Mouse (Mus musculus) lung, adult 2 months (tissue): ENCODE data around the gene Dner. TPM values are rescaled to one million over a fixed set of nuclear protein-coding genes. Genes with fewer than 3 reads are reported as not detected.

Experiments
- DNase-seq: peaks from one replicate; pipeline ENCODE4 v3.0.0; 2022
- H3K4me1 ChIP-seq: fragments of 200-500 bp; 2 replicates; pipeline ENCODE4 v1.6.1; 2011; ENCODE audit warnings: low read length; ENCODE audit not compliant: control insufficient read depth, insufficient read depth
- H3K4me3 ChIP-seq: fragments of 200-500 bp; replicated peaks from 2 replicates; pipeline ENCODE3; 2011; ENCODE audit warnings: low read depth, mild to moderate bottlenecking, control low read depth, low read length; ENCODE audit errors: extremely low read depth
- CTCF ChIP-seq: fragments of 200-500 bp; IDR thresholded peaks from 2 replicates; pipeline ENCODE4 v1.5.1; 2011; ENCODE audit warnings: mild to moderate bottlenecking, low read length, control low read depth; ENCODE audit not compliant: insufficient read depth
- POLR2A ChIP-seq: fragments of 200-500 bp; IDR thresholded peaks from 2 replicates; pipeline ENCODE4 v1.6.1; 2011; ENCODE audit warnings: low read depth, mild to moderate bottlenecking, control low read depth, low read length, borderline replicate concordance; ENCODE audit errors: extremely low read depth
- WGBS: fragments of 180-500 bp; shearing (Covaris S2); methylation state at CpG from one replicate; pipeline ENCODE4 v1.1.7; 2018; 5-methylcytosine and 5-hydroxymethylcytosine counted together
- polyA plus RNA-seq: library from polyadenylated mRNA; depleted of rRNA; stranded (reverse); fragments of >200 nt; gene quantifications from 2 replicates; pipeline ENCODE4 v1.2.3, GENCODE M21; 2012

Gene Dner
- polyA plus RNA-seq, 1 experiment = 1.5 TPM

GRCm38 (mm10) chr1:84599025-84599424, 97.0 kb downstream of the Dner start:
- no peak for DNase-seq
- no peaks in the 10 kb centered on the region for H3K4me1 ChIP-seq
- WGBS = 89% methylated on average over 5 of the region's 5 CpGs
- TF ChIP-seq POLR2A = no peak
- no peak overlapping the region for H3K4me3 ChIP-seq

DNA sequence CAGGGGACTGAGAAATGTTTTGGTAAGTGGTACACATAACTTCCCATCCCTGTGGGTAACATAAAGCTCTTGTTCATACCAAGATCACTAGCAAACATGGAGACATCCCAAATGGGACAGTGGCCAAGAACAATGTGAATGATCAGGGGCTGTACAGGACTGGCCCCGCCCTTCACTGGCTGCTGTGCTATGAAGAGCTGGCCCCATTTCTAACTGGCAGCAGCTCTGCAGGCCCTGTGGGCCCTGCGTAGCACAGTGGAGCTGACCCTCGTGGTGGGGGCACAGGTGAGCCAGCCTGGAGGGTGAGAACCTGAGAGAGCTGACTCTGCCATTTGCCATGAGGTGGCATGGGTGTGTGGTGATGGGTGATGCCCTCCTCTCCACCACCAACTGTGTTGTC, 100.0 kb downstream of the Dner start:
- Histone ChIP-seq H3K4me1 (no peaks in the 10 kb centered on the region), H3K4me3 (no peak overlapping the region)
- 59% methylated on average over 3 of the region's 3 CpGs for WGBS
- TF ChIP-seq CTCF = no peak
- TF ChIP-seq POLR2A = no peak
- no peak for DNase-seq

DNA sequence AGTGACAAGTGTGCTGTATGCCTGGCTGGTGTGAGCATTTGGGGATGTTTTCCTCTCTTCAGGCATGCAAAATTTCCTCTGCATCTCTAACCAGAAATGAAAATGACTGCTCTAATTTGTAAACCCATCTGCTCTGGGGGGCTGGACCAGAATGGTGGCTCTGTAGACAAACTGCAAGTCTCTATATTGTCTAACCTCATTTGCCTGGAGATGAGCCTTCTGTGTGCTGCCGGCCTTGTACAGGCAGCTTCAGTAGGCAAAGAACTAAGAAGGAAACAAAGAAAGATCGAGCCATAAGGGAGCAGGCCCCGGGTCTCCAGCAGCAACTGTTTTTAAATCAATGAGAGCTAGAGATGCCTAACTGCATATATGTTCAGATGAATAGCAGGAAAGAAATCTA, 103.6 kb downstream of the Dner start:
- 79% methylated on average over 3 of the region's 3 CpGs for WGBS

DNA sequence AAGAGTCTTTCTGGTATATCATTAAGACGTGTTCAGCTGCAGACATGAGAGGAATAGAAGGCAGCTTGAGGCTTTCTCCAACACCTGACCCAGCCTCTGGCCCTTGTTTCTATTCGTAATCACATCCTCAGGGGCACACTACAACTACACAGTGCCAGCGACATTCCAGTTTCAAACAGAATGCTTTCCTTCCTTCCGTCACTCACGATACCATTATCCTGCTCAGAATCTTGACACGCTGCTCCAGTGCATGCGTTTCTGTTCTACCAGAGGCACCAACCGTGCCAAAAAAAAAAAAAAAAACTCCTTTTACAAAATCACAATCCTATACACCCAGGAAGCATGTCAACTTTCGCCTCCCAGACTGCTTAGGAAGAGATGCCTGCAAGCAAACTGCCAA, 105.5 kb downstream of the Dner start:
- Histone ChIP-seq H3K4me3 (no peak overlapping the region), H3K4me1 (no peaks in the 10 kb centered on the region)
- TF ChIP-seq CTCF (no peak), POLR2A (no peak)
- no peak for DNase-seq
- 56% methylated on average over 9 of the region's 9 CpGs for WGBS

More for the DNA sequence above, 103.6 kb downstream of the Dner start:
- TF ChIP-seq POLR2A (no peak), CTCF (no peak)
- H3K4me1 ChIP-seq = no peaks in the 10 kb centered on the region
- DNase-seq = no peak
- H3K4me3 ChIP-seq = no peak overlapping the region

- DNase-seq = no peak
- no peak overlapping the region for H3K4me3 ChIP-seq
- TF ChIP-seq POLR2A (no peak), CTCF (no peak)
- no peaks in the 10 kb centered on the region for H3K4me1 ChIP-seq
- WGBS = 17% methylated on average over 6 of the region's 6 CpGs
Measured at GRCm38 (mm10) chr1:84585434-84585833, 110.6 kb downstream of the Dner start.

DNA sequence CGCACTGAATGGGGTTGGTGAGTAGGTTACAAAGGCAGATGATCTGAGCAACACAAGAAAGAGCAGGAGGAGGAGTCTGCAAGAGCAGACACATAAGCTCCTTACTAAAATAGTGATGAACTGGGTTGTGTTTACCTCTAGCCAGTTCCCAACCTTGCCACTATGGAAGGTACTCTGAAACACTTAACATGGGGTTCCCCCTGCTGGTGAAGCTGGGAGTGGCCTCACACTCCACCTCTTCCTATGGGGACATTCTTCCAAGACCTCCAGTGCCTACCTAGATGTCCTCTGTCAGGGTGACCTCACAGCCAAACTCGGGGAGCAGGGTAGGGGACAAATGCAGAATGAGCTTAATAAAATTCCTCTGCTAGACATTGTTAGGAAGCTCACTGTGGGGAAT, 114.2 kb downstream of the Dner start:
- no peak overlapping the region for H3K4me3 ChIP-seq
- H3K4me1 ChIP-seq = no peaks in the 10 kb centered on the region
- TF ChIP-seq CTCF (peak; percentile 58), POLR2A (no peak)
- WGBS = 63% methylated on average over 2 of the region's 2 CpGs
- peak; percentile 18 for DNase-seq

GRCm38 (mm10) chr1:84561841-84562240, 134.2 kb downstream of the Dner start:
- no peak for TF ChIP-seq POLR2A
- no peak for TF ChIP-seq CTCF
- H3K4me1 ChIP-seq = no peaks in the 10 kb centered on the region
- no peak for DNase-seq
- WGBS = 61% methylated on average over 8 of the region's 8 CpGs
- H3K4me3 ChIP-seq = no peak overlapping the region

- Histone ChIP-seq H3K4me1 (no peaks in the 10 kb centered on the region), H3K4me3 (no peak overlapping the region)
- no peak for DNase-seq
- TF ChIP-seq CTCF (no peak), POLR2A (no peak)
- 80% methylated on average over 4 of the region's 4 CpGs for WGBS
Measured at GRCm38 (mm10) chr1:84561387-84561786, 134.6 kb downstream of the Dner start.

DNA sequence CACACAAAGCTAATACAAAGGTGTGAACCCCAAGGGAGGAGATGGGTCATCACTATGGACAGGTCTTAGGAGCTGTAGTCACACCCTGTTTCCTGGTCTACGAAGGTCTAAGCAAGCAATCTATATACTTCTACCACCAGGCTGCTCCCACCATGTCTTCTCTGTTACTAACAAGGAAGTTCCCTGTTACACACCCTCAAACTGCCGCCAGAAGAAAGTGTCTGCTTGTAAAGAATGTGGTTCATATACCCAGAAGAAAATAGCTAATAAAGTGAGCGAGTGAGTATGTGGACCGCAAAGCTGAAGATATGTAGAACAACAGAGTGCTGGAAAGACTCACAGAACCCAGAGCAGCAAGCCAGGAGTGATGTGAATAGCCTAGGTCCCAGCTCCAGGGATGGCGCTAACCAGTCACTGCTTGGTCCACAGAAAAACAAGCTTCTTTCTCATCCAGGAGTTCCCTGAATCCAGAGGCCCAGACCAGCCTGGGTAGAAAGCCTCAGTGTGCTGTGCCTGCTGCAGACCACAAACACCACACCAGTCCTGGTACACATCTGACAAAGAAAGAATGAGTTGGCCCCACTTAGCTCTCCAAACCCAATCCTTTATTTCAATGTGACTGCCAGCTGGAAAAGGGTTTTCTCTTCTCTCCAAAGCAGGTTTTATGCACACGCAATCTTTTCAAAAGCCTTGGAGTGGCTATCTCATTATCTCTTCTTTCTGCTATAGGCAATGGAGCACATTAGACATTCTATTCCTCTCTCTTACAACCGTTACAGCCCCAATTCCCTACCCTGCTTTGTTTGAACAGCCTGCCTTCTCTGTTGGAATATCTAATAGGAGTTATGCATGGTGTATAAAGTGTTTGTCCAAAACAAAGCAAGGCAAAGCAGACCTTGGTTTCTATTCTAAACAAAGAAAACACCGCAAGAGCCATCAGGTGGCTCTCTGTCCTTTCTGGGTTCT, 139.2 kb downstream of the Dner start:
- no peak overlapping the region for H3K4me3 ChIP-seq
- WGBS = 79% methylated on average over 8 of the region's 8 CpGs
- DNase-seq = no peak
- TF ChIP-seq CTCF (no peak), POLR2A (no peak)
- H3K4me1 ChIP-seq = no peaks in the 10 kb centered on the region

DNA sequence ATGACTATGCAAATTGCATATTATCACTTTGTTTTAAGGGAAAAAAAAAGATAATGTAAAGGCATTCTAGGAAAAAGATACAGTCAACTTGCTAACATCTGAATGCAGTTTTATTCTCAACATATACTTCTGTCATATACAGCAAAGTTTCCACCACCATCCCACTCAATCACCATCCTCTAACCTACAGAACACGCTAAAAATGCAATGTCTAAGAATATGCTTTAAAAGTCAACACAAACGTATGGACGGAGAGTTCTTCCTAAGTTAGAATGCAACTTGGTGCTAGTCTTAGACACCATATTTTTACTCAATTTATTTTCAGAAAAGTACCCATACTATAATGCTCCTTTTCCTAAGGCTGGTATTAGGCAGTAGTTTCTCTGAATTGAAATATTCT, 144.0 kb downstream of the Dner start:
- Histone ChIP-seq H3K4me3 (no peak overlapping the region), H3K4me1 (no peaks in the 10 kb centered on the region)
- TF ChIP-seq CTCF (no peak), POLR2A (no peak)
- DNase-seq = no peak
- WGBS = 92% methylated on average over 3 of the region's 3 CpGs
